Mouse (Mus musculus) cerebellum, adult (tissue): ENCODE measurements around the gene Vwa5b2.

Source experiments
- ATAC-seq: cut with Nextera tagmentation; 2 replicates; pipeline ENCODE4 v1.9.2; 2017; ENCODE audit warnings: mild to moderate bottlenecking, moderate library complexity, mixed read lengths; ENCODE audit not compliant: insufficient number of reproducible peaks, low FRiP score, low TSS enrichment

Vwa5b2 gene

DNA sequence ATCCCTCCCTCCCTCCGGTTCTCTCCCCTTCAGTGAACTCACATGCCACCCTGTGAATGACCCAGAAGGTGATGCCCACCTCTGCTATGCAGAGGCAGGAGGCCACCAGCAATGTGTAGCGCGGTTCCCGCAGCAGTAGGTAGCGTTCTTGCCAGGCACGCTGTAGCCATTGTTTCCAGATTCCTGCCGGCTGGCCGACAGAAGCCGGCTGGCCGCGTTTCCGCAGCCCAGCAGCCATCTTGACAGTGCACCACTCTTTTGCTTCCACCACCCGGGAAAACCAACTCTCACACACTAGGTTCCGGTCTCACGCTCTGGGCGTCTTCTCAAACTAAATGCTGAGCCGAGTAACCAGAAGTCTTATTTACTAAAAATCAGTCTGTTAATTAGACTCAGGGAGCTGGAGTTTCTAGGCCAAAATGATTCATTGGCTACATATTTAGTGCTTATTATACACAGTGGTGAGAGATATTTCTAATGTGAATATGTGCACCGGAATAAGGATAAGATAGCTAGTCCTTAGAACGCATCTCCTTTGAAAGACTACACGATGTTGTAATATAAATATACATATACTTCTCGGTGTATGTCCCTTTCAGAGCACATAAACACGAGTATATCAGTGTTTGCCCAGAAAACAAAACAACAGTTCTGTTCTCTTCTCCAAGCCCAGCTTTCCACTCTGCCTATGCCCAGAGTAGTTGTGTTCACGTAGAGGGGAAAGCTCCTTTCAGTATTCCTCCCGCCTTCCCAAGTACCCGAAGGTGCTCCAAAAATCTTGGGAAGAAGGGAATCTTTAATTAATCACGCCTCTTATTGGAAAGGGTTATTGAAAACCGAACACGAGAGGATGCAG, 21.5 kb downstream of the Vwa5b2 start:
- no peak for ATAC-seq

DNA sequence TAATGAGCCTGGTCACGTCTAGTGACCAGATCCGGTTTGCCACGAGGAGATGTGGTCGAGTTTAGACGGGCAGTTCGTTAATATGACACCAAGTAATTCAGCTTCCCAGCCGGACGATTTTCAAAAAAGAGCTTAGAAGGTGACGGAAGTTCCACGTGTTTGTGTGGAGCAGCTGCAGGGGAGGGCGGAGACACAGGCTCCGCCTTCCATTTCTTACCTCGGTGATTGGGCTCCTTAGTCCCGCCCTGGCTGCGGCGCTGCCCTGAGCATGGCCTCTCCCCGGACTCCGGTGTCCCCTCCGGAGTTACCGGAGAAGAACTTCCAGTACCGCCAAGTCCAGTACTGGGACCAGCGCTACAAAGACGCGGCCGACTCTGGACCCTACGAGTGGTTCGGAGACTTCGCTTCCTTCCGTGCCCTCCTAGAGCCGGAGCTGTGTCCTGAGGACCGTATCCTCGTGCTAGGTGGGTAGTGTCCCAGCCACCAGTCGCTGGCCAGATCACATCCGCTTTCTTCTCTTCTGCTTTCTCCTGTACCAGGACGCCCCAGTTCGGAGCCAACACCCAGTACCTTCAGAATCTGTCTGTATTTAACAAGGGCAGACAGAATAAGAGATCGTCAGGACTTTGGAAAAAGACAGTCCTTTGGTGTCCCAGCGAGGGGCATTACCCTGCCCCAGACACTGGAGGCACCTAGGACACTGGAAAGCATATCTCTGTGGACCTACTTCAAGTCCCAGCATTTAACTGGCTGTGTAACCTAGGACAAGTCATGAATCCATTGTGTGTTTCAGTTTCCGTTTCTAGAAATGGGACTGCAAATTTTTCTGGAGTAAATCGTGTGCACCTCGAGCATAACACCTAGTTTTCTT, 22.3 kb downstream of the Vwa5b2 start, which contains the start of the genes Eef1akmt4, Gm49333 and Alg3:
TSS of gene Eef1akmt4 (plus strand) at position 237 of the 871 bp plus-strand sequence.
TSS of gene Gm49333 (plus strand) at position 254 of the 871 bp plus-strand sequence.
TSS of gene Alg3 (minus strand) at position 379 of the 871 bp plus-strand sequence.
- ATAC-seq: peak; percentile 95

DNA sequence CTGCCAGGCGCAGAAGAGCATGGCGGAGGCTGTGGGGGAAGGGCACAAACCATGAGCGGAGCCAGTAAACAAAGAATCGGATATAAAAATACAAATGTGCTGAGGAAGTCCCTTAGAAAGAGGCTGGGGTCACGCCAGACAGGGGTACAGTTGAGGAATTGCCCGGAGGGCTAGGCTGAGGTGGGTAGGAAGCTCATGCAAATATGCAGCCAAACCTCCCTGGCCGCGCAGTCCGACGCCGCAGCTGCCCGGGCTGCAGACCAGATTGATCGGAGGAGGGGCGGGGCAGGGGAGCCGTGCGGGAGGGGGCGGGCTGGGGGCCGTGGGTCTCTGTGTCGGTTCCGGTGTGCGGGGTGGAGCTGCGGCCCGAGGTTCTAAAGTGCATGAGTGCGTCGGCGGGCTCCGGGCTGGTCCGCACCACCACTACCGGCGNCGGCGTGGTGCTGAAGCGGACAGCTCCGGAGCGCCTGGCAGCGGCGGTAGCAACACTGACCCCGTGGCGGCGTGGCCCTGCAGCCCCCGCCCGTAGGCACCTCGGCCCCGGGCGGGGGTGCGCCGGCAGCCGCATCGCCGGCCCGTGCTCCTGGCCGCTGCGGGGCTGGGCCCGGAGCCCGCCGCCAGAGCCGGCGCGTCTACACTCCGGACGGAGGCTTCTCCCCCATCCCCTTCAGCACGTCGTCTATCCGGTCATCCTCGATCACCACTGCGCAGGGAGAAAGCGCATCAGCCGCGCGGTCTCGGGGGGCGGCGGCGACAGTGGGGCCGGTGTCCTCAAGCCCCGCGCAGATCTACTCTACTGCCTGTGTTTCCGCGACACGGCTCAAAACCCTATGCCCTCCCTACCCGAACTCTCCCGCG, 30.5 kb downstream of the Vwa5b2 start:
- ATAC-seq: no peak

DNA sequence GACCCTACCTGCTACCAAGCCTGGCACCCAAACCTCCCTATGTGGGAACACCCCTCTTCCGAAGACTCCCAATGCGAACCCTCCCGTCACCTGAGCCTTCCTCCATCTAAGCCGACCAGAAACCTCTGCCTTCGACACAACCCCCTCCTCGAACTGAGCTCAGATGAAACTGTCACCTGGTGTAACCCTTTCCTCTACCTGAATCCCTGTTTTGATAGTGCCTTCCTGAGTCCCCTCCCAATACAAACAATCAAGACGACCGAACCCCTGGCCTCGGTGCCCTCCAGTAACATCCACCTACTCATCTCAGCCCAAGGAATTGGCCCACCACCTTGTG, 31.1 kb downstream of the Vwa5b2 start:
- no peak for ATAC-seq

DNA sequence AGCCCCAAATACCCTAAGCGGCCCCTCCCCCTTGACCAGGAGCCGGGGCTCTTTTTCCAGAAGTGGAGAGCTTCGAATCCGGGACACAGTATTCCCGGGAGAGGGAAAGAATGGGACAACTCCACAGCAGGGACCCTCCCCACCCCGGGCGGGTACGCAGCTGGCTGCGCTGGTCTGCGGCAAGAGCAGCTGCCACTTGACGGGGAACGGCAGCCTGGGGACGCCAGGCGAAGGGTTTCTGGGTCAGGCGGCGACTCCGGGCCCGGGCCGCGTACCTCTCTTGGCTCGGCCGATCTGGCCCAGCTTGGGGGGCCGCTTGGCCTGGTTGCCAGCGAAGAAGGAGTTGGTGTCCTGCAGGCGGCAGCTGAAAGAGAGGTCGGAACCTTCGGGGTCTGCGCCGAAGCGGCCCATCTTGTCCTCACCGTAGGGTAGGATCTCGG, 31.5 kb downstream of the Vwa5b2 start:
- ATAC-seq: no peak

DNA sequence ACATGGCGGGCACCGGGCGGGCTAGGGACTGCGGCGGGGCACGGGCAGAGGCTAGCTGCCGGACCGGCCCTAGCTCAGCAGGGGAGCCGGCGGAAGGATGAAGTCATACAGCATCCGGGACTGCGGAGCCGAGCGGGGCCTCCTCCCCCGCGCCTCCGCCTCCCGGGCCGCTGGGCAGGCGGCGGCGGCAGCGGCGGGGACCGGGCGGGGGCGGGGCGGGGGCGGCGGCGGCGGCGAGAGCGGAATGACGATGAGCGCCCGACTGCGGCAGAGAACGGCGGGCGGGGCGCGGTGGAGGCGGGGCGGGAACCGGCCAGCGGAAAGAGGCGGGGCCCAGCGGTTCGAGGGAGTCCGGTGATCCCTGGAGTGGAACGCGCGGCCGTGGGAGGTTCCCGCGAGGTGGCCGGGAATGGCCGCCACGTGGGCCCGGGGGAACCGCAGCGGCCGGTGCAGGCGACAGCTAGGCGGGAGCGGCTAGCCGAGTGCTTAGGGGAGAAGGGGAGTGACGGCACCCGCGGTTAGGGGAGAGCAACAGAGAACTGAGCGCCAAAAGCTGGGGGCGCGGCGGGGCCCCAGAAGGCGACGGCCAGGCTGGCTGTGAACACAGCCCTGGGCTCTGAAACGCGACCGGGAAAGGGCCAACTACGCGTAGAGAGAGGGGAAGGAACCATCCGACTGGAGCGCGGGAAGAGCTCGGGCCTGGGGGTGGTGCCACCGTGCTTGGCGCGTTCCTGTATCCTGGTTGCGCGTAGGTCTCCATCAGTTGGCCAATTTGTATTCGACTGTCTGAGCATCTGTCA, 32.1 kb downstream of the Vwa5b2 start, which contains the start of gene Camk2n2:
TSS of gene Camk2n2 (minus strand) at position 97 of the 800 bp plus-strand sequence.
- ATAC-seq: peak; percentile 54

DNA sequence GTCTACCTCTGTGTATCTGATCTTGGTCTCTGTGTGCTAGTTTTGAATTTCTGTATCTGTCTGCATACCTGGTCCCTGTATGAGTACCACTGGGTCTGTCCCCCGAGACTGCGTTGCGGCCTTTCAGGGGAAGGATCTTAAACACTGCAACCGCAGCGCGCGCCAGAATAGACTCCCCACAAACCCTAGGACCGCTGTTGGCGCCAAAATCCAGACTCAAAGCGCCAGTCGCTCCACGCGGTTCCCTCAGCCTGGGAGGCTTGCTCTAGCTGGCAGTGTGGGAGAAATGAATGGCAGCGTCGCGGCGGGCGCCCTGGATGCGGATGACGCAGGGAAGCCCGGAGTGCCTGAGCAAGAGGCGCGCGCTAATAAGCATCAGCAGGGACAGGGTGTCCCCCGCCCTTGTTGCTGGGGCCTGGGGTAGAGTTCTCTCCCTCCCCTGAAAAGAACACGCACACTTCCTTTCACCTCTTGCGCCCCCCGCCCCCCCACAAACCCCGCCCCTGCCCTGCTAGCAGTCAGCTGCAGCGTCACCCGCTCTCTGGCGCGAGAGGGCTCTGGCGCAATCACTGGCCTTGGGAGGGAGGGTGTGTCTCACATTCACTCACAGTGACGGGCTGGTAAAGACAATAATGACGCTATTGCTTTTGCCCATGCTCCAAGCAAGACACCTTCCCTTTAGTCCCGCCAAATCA, 32.9 kb downstream of the Vwa5b2 start:
- peak; percentile 69; the same call in 1 of the 2 replicates for ATAC-seq

DNA sequence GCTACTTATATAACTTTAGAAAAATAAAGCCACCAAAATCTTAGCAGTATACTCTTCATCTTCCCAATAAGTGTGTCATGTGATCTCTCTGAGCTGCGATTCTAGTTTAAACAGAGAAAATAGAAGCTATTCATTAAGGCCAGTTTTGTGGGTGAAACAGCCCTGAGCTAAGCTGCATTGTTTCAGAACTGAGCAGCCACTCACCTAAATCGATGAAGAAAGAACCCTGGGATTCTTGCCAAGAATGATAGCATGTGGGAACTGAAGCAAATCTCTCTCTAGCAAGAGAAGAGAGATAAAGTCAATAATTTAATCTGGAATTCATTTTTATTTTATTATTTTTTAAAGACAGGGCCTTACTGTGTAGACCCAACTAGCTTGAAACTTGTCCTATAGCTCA, 33.9 kb downstream of the Vwa5b2 start:
- ATAC-seq: no peak

DNA sequence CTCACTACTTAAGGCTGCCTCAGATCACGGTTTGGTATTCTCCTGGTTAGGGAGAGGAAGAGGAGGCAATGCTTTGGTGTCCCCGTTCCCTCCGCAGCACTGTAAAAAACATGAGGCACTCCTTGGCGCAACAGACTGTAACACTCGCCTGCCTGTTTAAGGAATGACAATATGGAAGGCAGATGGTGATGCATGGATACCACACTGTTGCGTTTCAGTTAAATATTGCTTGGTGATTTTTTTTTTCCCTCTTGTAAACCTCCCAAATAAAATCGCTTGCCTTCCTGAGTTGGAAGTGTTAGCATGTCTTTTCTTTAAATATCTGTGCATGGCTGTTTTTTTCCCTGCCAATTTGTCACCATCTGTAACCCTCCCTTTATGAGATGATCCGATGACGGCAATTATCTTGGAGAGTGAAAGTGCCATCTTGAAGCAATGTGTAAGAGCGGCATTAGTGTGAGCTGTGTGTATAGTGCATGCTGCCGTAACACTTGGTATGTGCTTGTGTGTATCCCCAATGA, 39.7 kb downstream of the Vwa5b2 start:
- no peak for ATAC-seq

DNA sequence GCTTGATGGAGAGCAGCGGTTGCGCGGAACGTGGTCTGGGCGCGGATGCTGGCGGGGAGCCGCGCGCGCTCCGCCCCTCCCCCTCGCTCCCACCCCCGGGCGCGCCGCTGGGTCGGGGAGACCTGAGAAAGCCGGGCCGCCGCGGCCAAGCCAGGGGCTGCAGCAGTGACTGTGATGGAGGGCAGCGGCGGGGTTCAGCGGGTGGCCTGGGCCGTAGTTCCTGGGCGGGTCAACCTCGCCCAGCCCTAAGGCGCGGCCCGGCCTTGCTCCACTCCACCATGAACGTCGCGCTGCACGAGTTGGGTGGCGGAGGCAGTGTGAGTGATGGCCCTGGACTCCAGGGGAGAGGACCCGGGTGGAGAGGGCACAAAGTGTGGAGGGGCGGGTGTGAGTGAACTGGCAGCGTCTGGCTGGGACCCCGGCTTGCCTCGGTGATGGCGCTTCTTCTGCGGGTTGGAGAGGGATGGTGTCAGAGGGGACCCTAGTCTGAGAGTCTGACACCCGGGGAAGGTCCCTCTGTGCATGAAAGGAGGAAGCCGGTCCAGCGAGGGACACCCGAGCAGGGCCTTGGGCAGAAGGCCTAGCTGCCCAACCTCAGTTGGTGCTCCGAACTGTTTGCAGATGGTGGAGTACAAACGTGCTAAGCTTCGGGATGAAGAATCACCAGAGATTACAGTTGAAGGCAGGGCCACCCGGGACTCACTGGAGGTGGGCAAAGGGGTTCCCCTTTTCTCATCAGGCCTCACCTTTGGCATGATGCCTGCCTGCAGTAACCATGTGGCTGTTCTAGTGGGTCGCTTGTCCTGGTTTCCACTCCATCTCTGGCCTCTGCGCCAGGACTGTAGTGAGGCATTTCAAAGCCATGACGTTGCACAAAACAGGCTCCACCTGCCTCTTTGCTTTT, 40.7 kb downstream of the Vwa5b2 start, which contains the start of gene Ece2:
TSS of gene Ece2 (plus strand) at position 98 of the 904 bp plus-strand sequence.
- ATAC-seq: peak; percentile 64; the same call in 1 of the 2 replicates

DNA sequence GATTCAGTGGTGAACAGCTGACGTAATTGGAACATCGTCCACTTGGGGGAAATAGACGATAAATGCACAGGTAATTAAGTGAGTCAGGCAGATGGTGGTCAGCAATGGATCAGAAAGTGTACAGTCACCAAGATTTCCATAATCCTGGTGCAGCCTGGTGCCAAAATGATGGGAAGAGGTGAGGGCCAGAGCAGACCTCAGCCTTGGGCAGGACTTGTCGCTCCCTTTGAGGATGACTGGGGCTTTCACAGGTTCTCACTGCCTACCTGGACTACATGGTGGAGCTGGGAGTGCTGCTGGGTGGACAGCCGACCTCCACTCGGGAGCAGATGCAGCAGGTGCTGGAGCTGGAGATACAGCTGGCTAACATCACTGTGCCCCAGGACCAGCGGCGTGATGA, 48.1 kb downstream of the Vwa5b2 start:
- no peak for ATAC-seq

DNA sequence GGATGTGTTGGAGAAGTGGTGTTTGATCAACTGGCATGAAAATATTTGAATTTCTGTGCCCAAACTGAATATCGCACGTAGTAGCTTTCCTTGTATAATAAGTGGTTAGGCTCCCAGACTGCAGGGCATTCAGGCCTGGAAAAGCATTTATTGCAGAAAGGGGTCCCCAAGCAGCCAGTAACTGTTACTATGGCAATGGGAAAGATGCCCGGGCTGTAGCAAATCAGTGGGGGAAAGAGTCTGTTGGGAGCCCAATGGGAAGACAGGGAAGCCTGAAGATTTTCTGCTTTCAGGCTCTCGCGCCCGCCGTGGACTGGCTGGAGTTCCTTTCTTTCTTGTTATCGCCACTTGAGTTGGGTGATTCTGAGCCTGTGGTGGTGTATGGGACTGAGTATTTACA, 49.1 kb downstream of the Vwa5b2 start:
- no peak for ATAC-seq

DNA sequence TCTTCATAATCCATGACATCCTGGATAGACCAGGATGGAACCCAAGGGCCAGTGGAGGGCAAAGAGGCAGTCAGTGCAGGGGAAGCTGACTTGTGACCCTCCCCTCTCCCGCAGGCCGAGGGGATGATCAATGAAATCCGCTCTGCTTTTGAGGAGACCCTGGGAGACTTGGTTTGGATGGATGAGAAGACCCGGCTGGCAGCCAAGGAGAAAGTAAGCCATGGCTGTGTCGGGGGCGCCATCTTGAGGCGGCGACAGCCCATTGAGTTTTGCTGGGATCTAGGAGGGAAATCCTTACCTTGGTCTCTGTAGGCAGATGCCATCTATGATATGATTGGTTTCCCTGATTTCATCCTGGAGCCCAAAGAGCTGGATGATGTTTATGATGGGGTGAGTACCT, 52.9 kb downstream of the Vwa5b2 start:
- ATAC-seq: 0 out of 2 replicates have a peak, but pooled peaks have one; percentile 45

DNA sequence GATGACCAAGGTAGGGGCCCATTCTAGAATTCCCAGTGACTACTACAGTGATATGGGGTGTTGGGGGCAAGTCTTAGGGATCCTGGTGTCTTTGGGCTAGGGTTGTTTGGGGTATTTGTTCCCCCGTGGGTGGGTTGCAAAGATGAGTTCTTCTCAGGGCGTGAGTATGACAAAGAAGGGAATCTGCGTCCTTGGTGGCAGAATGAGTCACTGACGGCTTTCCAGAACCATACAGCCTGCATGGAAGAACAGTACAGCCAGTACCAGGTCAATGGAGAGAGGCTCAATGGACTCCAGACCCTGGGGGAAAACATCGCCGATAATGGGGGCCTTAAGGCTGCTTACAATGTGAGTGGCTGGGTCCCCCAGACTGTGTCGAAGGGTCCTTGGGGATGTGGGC, 54.6 kb downstream of the Vwa5b2 start:
- no peak for ATAC-seq

DNA sequence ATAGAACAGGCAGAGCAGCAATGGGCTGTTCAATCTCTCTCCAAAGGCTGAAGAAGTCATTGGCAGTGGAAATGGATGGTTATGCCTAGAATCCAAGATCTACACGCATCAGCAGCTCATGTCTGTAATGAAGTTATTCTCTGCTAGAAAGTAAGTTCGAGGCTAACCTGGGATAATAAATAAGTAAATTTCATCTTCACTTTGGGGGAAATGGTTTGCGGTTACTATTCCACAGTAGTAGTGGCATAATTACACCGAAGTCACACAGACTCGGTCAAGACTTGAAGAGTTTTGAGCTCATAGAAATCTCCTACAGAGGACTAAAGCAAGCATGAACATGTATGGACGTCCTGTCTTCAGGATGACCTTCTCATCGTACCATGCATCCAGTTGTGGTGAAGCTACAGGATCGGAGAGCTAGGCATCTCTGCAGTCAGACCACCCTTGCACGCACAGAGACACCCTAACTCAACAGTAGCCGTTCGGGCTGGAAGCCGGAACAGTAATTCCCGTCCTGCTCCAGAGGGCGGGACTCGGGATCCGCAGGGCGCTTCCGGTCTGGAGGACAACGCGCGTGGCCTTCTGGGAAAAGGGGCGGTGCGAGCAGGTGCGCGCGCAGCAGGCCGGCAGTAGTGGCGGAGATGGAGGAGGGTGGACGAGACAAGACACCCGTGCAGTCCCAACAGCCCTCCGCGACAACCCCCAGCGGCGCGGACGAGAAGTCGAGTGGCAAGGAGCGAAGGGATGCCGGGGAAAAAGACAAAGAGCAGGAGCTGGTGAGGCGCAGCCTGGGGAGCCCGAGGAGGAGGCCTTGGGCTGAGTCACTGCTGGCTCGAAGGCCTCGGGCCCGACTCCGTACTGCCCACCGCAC, 62.0 kb downstream of the Vwa5b2 start, which contains the start of gene Psmd2:
TSS of gene Psmd2 (plus strand) at position 577 of the 871 bp plus-strand sequence.
- peak; percentile 92 for ATAC-seq

DNA sequence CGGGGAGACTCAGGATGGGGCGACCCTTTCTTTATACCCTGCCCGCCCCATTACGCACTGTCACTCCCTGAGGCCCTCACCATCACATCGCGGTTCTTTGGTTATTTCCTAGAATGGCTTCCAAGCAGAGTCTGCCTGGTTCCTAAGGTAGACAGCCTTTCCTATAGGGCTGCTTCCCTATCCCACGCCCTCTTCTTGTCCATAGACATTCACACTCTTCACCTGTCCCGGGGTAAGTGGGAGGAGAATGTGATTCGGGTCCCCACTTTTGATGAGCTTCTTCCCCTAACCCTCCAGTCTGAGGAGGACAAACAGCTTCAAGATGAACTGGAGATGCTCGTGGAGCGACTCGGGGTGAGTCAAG, 62.7 kb downstream of the Vwa5b2 start:
- no peak for ATAC-seq
